Mouse (Mus musculus) monocyte, adult 5-6 weeks (primary cell): Measurements from ENCODE around the gene 2010300C02Rik. TPM values are rescaled to one million over a fixed set of nuclear protein-coding genes. Genes with fewer than 3 reads are reported as not detected.
"Not testable (repeated sequence)": the region's sequence is repeated elsewhere in the genome, so short reads cannot be mapped to it uniquely, and the experiment has no call there.

Source experiments
- ATAC-seq: fragments of 153-309, 156-312 bp; replicated peaks from 2 replicates; pipeline ENCODE4 v1.8.0; 2017; ENCODE audit warnings: mild to moderate bottlenecking; ENCODE audit not compliant: low TSS enrichment, insufficient number of reproducible peaks, severe bottlenecking, poor library complexity, low FRiP score
- total RNA-seq: library from RNA; stranded (forward); fragments of 200-1000, 200-491, 200-594 nt; gene quantifications from 3 replicates; pipeline ENCODE4 v1.2.3, GENCODE M21; 2017

The 2010300C02Rik gene
- total RNA-seq, 1 experiment from 2014 or later: not detected

DNA sequence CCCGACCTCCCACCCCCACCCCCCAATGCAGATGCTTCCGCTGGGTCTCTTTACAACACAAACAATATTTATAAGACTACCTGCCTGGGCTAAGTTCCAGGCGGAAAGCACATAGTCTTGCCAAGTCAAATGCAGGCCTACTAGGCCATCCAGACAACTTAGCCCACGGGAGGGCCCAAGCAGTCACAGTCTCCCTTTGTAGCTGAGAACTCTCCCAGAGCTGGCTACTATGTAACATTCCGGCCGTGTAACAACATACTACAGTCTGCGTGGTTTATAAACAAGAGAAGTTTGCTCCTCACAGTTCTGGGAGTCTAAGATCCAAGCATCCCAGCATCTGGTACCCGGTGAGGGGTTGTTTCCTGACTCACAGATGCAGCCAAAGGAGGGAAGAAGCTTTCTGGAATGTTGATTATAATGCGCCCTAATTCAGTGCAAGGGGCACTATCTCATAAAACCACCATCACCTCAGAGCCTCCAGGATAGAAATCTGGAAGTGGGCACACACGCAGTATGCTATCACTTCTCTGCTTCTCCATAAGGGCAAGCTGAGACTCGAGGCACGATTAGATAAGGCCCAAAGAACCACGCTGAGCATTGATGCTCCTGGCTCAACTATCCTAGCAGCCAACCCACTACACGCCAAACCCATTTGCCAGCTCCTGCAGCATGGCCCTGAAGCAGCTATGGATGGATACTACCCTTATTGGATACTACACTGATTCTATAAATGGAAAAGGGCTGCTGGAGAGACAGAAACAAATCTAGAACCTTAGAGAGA lies 2.3 kb downstream of the 2010300C02Rik start:
- ATAC-seq: no peak

DNA sequence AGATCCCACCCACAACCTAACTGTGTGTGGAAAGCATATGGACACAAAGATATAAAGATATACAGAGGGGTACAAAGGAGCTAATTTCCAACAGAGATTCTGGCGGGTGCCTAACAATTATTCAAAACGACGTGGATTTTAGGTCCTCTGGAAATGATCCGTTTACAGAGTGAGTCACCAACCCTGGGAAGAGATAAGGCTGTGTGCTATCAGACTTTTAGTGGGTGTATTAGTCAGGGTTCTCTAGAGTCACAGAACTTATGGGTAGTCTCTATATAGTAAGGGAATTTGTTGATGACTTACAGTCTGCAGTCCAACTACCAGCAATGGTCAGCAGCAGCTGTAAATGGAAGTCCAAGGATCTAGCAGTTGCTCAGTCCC lies 7.5 kb downstream of the 2010300C02Rik start:
- ATAC-seq: not testable (repeated sequence)

DNA sequence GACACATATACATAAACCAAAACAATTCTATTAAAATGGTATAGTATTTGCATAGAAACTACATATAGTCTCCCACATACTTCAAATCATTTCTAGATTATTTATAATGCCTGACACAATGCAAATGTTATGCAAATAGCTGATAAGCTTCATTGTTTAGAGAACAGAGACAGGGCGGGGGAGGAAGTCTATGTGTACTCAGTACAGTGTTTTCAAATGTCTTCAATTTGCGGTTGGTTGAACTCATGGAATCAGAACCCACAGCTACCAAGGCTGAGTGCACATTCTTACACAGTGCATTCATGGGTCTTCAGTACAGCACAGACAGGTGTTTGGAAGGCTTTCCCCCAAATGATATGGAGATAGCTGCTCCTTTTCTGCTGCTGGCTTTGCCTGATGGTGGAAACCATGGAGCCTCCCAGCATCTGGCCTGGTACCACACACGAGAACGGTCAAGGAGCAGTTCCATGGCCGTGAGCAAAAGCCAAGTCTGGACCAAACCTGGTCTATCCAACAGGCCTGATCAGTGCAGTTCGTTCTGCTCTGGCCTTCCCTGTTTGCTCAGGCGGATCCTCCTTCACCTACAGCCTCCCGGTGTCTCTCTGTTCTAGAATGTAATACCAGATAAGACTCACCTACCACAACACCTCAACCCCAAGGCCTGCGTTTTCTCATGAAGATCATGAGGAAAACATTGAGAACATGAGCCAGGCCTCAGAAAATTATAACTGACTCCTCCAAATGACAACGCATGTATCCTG lies 8.1 kb downstream of the 2010300C02Rik start:
- ATAC-seq: no peak

DNA sequence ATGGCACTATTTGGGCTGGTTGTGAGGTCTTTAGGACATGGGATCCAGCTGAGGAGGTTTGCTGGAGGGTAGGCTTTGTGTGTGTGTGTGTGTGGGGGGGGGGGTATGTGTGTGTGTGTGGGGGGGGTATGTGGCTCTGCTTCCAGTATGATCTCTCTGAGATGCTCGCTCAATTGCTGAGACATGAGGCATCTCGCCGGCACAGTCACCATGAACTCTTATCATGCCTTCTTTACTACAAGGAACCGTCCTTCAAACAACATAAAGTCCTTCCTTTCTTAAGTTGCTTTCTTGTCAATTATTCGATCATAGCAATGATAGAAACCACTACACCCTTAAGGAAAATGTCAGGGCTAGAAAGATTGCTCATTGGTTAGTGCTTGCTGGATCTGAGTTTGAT lies 8.8 kb downstream of the 2010300C02Rik start:
- no peak for ATAC-seq

DNA sequence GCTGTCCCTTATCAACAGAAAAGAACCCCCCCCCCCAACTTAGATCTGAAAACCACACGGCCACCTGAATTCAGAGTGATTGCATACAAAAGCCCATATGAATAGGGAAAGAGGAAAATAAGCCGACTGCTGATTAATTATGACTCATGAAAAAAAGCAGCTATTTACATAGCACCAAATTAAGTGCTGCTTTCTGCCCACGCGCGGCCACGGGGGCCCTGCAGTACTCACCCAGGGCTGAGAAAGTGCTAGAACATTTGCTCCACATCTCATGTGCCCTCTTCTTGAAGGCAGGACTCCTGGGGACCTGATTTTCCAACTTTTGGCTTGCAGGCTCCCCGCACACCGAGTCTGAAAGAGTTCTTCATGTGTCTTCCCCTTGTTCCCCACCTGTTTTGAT lies 10.1 kb downstream of the 2010300C02Rik start:
- no peak for ATAC-seq

DNA sequence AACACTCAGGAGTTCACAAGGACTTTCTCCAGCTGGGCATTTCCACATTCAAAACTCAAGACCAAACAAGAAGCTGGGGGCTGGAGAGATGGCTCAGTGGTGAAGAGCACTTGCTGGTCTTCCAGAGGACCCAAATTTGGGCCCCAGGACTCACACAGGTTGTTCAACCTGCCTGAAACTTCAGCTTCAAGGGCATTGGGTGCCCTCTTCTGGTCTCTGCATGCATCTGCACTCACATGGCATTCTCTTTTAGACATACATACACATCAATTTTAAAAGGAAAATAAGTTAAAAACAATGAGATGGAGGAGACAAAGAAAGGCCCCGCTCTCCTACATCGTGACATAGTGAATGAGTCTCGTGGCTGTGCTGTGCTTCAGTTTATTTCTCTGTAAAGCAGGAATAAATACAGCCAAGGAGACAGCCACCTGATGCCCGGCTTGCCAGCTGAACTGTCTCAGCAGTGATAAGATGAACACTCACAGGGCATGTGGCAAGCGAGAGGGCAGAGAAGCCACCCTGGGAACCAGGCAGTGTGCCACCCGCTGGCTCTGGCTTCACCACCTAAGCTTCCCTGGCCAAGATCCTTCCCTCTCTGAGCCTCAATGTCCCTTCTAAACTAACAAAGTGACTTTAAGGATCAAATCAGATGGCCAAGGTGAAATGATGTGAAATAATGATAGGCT lies 11.5 kb downstream of the 2010300C02Rik start:
- no peak for ATAC-seq

DNA sequence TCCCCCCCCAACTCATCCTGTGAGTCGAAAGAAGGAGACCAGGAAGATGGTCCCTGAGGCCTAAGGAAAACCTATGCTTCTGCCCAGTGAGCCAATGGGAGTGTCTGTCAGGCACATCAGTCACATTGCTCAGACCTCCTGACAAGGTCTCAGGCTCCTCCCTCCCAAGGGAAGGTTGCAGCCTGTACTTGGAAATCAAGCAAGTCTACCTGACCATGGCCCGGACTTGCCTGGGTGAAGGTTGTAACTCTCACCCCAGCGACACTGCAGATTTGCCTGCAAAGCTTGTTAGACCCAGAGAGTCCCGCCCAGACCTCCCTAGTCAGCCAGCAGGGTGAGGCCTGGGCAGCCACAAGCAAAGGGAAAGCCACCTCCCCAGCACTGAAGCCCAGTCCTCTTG lies 17.6 kb downstream of the 2010300C02Rik start:
- ATAC-seq: no peak

DNA sequence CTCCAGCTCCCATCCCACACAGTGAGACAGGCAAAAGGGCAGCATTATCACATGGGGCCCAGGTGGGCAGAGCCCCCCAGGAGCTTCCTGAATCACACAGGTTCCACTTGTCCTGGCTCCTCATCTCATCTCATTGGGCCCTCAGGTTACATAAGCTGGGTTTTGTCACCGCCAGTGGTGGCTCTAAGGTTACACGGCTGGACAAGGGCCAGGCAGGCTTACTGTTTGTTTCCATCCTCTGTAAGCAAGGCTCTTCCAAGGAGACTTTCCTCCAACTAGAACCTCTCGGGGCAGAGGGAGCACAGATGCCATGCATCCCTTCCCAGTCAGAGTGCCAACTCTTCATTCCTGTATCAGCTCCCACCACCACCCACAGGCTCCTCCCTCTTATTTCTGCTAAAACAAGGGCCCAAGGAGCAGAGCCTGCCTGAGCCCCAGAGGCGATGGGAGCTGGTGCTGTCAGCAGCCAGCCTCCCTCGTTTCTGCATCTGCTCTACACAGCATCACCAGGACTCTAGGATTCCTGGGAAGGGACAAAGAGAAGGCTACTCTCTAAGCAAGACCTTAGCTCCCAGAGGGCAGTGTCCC lies 20.9 kb downstream of the 2010300C02Rik start:
- no peak for ATAC-seq

DNA sequence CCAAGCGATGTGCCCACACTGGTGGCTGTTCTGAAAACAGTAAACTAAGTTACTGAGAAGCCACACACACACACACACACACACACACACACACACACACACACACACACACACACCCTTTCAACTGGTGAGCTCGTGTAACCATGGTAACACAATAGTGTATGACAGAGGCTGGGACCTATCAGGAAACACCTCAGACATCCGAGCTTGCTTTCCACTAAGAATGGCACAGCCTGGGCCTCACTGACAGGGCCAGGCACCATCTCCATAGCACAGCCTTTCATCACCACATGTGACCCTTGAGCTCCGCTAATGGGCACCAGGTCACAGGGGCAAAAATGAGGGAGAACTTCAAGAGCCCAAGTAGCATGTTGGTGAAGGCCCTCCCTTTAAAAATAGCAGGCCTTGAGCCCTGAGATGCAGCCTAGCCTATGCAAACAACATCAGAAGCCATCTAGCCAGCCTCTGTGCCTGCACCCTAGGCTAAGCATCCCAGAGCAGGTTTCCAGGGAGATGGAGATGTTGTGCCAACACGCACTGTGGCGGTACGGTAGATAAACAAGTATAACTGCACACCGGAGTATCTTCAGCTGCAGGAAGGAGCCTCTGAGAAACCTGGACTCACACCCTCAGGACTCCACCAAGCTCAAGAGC lies 21.6 kb downstream of the 2010300C02Rik start:
- no peak for ATAC-seq

DNA sequence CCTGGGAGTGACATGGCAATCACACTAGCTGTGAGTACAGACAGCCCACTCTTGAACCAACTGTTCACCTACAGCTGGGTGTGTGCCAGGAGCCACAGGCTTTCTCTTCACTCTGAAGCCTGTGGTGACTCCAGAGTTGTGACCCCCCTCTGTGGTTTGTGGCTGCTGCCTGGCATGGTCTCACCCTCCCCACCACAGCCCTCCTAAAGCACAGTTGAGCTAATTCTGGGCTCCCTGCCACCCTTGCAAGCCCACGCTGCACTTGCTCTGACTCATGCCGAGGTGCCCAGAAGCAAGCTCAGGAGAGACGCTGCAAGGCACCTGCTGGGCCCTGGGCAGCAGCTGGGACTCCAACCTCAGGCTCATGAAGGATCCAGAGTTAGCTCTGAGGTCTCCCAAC lies 23.0 kb downstream of the 2010300C02Rik start:
- no peak for ATAC-seq

DNA sequence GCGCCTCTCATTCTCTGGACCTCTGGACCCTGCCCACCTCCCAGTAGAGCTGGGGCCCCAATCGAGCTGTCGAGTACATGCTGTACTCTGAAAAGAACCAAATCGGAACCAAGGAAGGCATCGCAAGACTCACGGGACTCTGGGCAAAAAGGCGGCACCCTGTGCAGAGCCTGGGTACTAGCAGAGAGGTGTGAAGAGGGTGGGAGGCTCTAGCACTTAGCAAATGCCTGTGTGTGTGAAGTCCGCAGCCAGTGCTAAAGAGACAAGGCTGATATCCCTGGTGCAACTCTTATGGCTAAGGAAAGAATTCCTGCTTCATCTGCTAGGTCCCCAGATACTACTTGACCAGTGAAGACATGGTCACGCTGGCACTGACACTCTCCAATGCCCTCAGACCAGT lies 24.2 kb downstream of the 2010300C02Rik start:
- no peak for ATAC-seq

DNA sequence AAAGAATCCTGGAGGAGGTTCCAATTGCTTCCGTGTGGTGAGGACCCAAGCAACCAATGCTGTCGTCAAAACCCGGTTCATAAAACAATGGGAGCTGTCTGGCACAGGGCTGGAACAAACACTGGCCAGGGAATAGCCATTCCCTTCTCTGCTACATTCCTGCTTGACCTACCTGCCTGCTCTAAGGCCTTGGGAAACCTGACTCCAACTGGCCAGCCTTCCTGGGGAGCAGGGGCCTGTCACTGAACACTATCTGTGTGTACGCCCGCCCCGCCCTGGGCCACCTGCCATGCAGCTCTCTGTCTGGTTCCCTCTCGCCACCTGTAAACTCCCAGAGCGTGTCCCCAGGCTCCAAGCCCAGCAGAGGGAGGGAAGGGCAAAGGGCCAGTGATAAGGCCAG lies 25.5 kb downstream of the 2010300C02Rik start:
- no peak for ATAC-seq

DNA sequence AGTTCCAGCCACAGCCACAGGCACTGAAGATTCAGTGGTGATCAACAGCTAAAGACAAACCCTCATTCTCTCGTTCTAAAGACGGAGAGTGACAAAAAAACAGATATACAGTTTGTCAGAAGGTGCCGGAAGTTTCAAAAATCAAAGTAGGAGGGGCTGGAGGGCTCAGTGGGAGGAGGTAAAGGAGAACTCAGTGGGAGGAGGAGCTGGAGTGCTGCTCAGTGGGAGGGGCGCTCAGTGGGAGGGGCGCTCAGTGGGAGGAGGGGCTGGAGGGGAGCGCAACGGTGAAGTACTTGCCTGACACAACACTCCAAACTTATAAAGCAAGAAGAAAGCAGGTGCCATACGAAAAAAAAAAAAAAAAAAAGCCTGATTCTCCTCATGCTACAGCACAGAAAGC lies 28.7 kb downstream of the 2010300C02Rik start:
- ATAC-seq: no peak

DNA sequence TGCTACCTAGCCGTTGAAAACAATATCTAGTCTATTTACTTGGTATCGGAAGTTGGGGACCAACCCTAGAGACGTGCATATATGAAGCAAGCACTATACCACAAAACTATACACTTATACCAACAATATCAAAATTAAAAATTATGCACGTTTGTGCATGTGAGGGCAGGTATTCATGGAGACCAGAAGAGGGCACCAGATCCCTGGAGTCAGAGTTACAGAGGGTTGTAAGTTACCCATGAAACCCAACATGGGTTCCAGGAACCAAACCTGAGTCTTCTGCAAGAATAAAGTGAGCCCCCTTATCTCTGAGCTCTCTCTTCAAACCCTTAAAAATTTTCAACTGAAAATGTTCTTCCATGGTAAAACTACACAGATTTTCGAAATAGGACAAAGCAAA lies 29.2 kb downstream of the 2010300C02Rik start:
- no peak for ATAC-seq

DNA sequence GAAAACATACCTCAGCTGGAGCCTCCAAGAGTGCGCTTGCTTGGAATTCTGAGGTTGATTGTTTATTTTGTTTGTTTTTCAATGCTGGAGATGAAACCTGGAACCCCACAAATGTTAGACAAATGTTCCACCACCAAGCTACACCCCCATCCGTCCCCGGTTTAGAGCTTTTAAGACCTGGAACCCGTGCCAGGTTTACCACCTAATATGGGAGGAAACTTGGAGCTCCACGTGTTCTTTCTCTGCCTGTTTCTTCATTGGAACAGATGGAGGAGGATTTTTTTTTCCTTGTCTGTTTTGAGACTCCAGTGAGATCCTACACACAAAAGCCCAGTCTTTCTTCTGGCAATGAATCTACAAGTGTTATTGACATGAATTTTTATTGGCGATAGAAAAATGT lies 30.2 kb downstream of the 2010300C02Rik start:
- no peak for ATAC-seq

DNA sequence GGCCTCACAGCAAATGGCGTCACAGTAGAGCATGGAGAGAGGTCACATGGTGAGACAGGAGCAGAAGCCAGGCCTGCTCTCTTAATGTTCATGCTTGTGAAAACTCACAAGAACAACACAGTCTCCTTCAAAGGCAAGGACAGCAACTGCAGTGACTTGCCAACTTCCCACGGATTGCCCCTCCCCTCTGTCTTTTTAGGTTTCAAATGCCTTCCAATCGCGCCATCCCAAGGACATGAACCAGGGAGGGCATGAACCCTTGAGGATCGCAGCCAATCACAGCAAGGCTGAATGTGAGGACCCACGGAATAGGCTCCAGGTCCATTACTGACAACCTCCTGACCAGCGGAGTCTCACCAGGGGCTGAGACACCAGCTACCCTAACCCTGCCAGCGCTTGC lies 31.5 kb downstream of the 2010300C02Rik start:
- no peak for ATAC-seq

DNA sequence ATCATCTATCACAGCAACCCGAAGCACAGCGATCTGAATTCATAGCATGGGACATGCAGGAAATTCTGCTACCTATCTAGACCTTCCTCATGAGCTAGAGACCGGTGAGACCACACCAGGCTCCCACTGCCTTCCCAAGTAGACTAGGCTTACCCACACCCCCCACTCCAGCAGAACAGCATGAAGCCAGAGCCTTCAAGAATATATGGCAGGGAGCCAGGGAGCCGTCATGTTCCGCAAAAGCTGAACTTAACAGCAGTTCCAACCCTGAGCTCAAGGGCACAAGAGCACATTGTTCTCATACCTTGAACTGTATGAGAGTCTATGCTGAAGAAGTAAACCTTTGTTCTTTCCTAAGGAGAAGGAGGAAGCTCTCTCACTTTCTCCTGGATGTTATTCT lies 32.4 kb downstream of the 2010300C02Rik start:
- ATAC-seq: no peak

DNA sequence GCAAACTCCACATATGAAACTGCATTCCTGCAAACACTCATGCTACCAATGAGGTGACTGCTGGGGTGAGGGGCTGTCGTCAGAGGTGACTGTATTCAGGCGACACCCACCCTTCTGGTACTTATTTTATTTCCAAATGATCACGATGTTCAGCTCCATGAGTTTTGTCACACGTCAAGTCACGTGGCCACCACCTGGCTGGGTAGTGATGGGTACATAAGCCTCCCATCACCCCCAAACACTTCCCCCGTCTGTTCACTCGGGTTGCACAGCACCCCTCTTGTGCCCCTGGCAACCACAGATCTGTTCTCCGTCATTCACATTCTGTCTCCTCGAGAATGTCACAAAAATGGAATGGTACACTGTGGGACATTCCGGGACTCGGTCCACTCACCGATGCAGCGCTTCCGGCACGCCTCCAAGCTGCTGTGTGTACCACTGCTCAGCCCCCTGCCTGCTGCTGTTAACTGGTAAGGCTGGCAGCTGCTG lies 32.9 kb downstream of the 2010300C02Rik start:
- ATAC-seq: no peak
